ENCODE assay signal across 23 mouse cellular contexts in the genomic region with DNA sequence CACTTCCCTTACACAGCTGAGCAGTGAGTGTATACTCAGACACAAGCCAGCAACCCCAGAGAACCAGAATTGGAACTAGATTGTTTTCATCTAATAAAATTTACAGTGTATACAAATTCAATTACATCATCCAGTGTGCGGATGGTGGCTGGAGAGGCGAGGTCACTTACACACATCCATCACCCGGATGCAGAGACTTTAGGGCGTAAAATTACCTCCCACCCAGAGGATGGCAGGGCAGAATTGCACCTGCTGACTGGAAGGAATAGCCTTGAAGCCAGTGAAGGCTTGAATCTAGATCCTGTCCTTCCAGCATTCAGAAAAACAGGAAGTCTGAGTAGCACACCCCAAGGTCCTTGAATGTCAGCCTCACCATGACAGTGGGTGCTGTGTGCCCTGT.
"Had no signal": no experiment of that assay in that cellular context is flagged by ENCODE, and none has a peak within 500 bp of the region (broad histone marks: within the 10 kb centered on the region; RNA-seq: fewer than 3 reads in every experiment).

No protein-coding gene starts in this region.

- H3K9ac ChIP-seq: forebrain, postnatal 0 days; heart, embryonic 13.5 days; heart, embryonic 15.5 days; hindbrain, embryonic 13.5 days; hindbrain, embryonic 15.5 days; limb, embryonic 13.5 days; limb, embryonic 15.5 days; liver, embryonic 12.5 days; liver, embryonic 14.5 days had no signal

- H3K4me1 ChIP-seq: heart, embryonic 13.5 days; heart, embryonic 15.5 days; hindbrain, embryonic 15.5 days; limb, embryonic 15.5 days; liver, embryonic 12.5 days had no signal

- H3K4me3 ChIP-seq: heart, adult 2 months; heart, embryonic 13.5 days; heart, embryonic 15.5 days; hindbrain, embryonic 13.5 days; hindbrain, embryonic 15.5 days; limb, embryonic 13.5 days; limb, embryonic 15.5 days; liver, embryonic 12.5 days had no signal

- H3K4me2 ChIP-seq: heart, embryonic 11.5 days; heart, embryonic 13.5 days; heart, embryonic 15.5 days; hindbrain, embryonic 13.5 days; hindbrain, embryonic 15.5 days; limb, embryonic 13.5 days; limb, embryonic 15.5 days; liver, embryonic 12.5 days had no signal

- H3K27ac ChIP-seq: heart, adult 2 months; heart, embryonic 13.5 days; heart, embryonic 15.5 days; hindbrain, embryonic 13.5 days; hindbrain, embryonic 15.5 days; hindbrain, postnatal 0 days; limb, embryonic 13.5 days; limb, embryonic 15.5 days; liver, embryonic 12.5 days; liver, embryonic 14.5 days had no signal

- H3K9me3 ChIP-seq: heart, embryonic 13.5 days; heart, embryonic 15.5 days; hindbrain, embryonic 13.5 days; hindbrain, embryonic 15.5 days; limb, embryonic 13.5 days; limb, embryonic 15.5 days; liver, embryonic 12.5 days had no signal

- ATAC-seq: forebrain, postnatal 0 days; hindbrain, postnatal 0 days; intestine, embryonic 16.5 days; liver, embryonic 12.5 days had no signal

- DNase-seq: forebrain, postnatal 0 days; gastrocnemius, postnatal 14 days; gastrocnemius, postnatal 36 days; heart, adult 2 months; heart, postnatal 14 days; heart, postnatal 36 days; kidney, adult 18-20 months; kidney, adult 8-10 months; kidney, postnatal 14 days; layer of hippocampus, adult 9-11 months; layer of hippocampus, postnatal 36 days; left cerebral cortex, postnatal 4 days had no signal

- H3K27me3 ChIP-seq: heart, embryonic 13.5 days; heart, embryonic 15.5 days; hindbrain, embryonic 13.5 days; hindbrain, embryonic 15.5 days; limb, embryonic 13.5 days; limb, embryonic 15.5 days; liver, embryonic 12.5 days had no signal

- H3K36me3 ChIP-seq: heart, embryonic 13.5 days; heart, embryonic 15.5 days; hindbrain, embryonic 13.5 days; hindbrain, embryonic 15.5 days; limb, embryonic 13.5 days; limb, embryonic 15.5 days; liver, embryonic 12.5 days had no signal
